Mouse (Mus musculus): Measurements from ENCODE around the gene Bcat1. TPM values are rescaled to one million over a fixed set of nuclear protein-coding genes. Genes with fewer than 3 reads are reported as not detected.

Bcat1 gene
- polyA plus RNA-seq, 1 experiment from 2014 or later = 11.1 TPM

DNA sequence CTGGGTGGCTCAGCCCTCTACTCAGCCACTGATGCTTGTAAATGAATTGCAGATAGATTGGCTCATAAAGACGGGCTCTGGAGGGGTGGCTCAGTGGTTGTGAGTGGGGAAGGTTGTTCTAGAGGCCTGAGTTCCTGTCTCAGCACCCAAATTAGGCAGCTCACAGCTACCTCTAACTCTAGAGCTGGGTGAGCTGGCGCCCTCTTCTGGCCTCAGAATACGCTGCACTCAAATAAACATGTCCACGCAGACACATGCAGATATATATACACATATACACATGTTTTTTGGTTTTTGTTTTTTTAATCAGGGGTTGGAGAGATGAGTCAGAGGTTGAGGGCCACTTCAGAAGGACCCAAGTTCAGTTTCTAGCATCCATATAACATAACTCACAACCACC, 105.1 kb downstream of the Bcat1 start:
- no peaks in the 10 kb centered on the region for H3K27me3 ChIP-seq (replicated peaks)
- H3K4me2 ChIP-seq = no peak overlapping the region
- H3K4me3 ChIP-seq = no peak overlapping the region
- no peak overlapping the region for H3K27ac ChIP-seq (ENCODE audit: poor library complexity, severe bottlenecking)
- WGBS = 75% methylated on average over 4 of the region's 4 CpGs
- no peak overlapping the region for H3K9ac ChIP-seq
- no peak for ATAC-seq (ENCODE audit: insufficient number of reproducible peaks, low FRiP score)
- H3K9me3 ChIP-seq (replicated peaks) = peaks cover 9% of the 10 kb centered on the region
- no peaks in the 10 kb centered on the region for H3K36me3 ChIP-seq
- no peaks in the 10 kb centered on the region for H3K4me1 ChIP-seq (replicated peaks)

- Histone ChIP-seq H3K36me3 (no peaks in the 10 kb centered on the region), H3K9ac (no peak overlapping the region), H3K27ac (ENCODE audit: poor library complexity, severe bottlenecking) (no peak overlapping the region), H3K27me3 (replicated peaks) (no peaks in the 10 kb centered on the region), H3K4me2 (no peak overlapping the region), H3K9me3 (replicated peaks) (no peaks in the 10 kb centered on the region), H3K4me3 (no peak overlapping the region), H3K4me1 (replicated peaks) (no peaks in the 10 kb centered on the region)
- no peak for ATAC-seq (ENCODE audit: insufficient number of reproducible peaks, low FRiP score)
- WGBS = 74% methylated on average over 6 of the region's 6 CpGs
Measured at GRCm38 (mm10) chr6:144967536-144967935, 108.4 kb downstream of the Bcat1 start.

DNA sequence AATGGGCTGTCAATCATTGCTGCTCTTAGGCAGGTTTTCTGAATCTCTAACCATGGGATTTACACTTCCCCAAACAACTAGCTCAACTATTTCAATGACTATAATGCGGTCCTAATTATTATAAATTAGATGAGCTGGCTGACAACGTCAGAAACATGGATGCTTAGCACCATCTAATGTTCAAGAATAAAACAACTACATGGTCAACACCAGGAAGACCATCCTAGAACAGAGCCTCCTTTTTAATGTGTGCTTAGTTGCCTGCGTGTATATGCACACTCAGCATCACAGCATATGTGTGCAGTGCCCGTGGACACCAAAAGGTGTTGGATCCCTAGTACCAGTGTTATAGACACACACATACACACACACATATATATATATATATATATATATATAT, 111.8 kb downstream of the Bcat1 start:
- Histone ChIP-seq H3K9ac (no peak overlapping the region), H3K27ac (ENCODE audit: poor library complexity, severe bottlenecking) (no peak overlapping the region), H3K4me3 (no peak overlapping the region), H3K4me1 (replicated peaks) (no peaks in the 10 kb centered on the region), H3K4me2 (no peak overlapping the region), H3K36me3 (no peaks in the 10 kb centered on the region), H3K27me3 (replicated peaks) (0 out of 2 replicates have a peak, but pooled peaks cover 3% of the 10 kb centered on the region), H3K9me3 (replicated peaks) (no peaks in the 10 kb centered on the region)
- 81% methylated on average over 4 of the region's 4 CpGs for WGBS
- no peak for ATAC-seq (ENCODE audit: insufficient number of reproducible peaks, low FRiP score)

GRCm38 (mm10) chr6:144963156-144963555, 112.8 kb downstream of the Bcat1 start:
- H3K4me3 ChIP-seq = no peak overlapping the region
- H3K36me3 ChIP-seq = no peaks in the 10 kb centered on the region
- no peaks in the 10 kb centered on the region for H3K4me1 ChIP-seq (replicated peaks)
- H3K27ac ChIP-seq (ENCODE audit: poor library complexity, severe bottlenecking) = no peak overlapping the region
- no peak overlapping the region for H3K9ac ChIP-seq
- H3K9me3 ChIP-seq (replicated peaks) = no peaks in the 10 kb centered on the region
- no peak for ATAC-seq (ENCODE audit: insufficient number of reproducible peaks, low FRiP score)
- 0 out of 2 replicates have a peak, but pooled peaks cover 3% of the 10 kb centered on the region for H3K27me3 ChIP-seq (replicated peaks)
- 76% methylated on average over 8 of the region's 8 CpGs for WGBS
- no peak overlapping the region for H3K4me2 ChIP-seq

- Histone ChIP-seq H3K9ac (no peak overlapping the region), H3K4me1 (replicated peaks) (no peaks in the 10 kb centered on the region), H3K9me3 (replicated peaks) (no peaks in the 10 kb centered on the region), H3K27me3 (replicated peaks) (0 out of 2 replicates have a peak, but pooled peaks cover 3% of the 10 kb centered on the region), H3K4me3 (no peak overlapping the region), H3K27ac (ENCODE audit: poor library complexity, severe bottlenecking) (no peak overlapping the region), H3K4me2 (no peak overlapping the region), H3K36me3 (no peaks in the 10 kb centered on the region)
- 50% methylated on average over 4 of the region's 4 CpGs for WGBS
- no peak for ATAC-seq (ENCODE audit: insufficient number of reproducible peaks, low FRiP score)
Measured at GRCm38 (mm10) chr6:144962013-144962354, 114.0 kb downstream of the Bcat1 start.

GRCm38 (mm10) chr6:144961253-144962012, 114.6 kb downstream of the Bcat1 start:
- no peak overlapping the region for H3K9ac ChIP-seq
- no peak for ATAC-seq (ENCODE audit: insufficient number of reproducible peaks, low FRiP score)
- no peak overlapping the region for H3K4me2 ChIP-seq
- H3K4me3 ChIP-seq = no peak overlapping the region
- H3K9me3 ChIP-seq (replicated peaks) = no peaks in the 10 kb centered on the region
- H3K27ac ChIP-seq (ENCODE audit: poor library complexity, severe bottlenecking) = no peak overlapping the region
- WGBS = 81% methylated on average over 25 of the region's 25 CpGs
- H3K4me1 ChIP-seq (replicated peaks) = no peaks in the 10 kb centered on the region
- 0 out of 2 replicates have a peak, but pooled peaks cover 3% of the 10 kb centered on the region for H3K27me3 ChIP-seq (replicated peaks)
- no peaks in the 10 kb centered on the region for H3K36me3 ChIP-seq

DNA sequence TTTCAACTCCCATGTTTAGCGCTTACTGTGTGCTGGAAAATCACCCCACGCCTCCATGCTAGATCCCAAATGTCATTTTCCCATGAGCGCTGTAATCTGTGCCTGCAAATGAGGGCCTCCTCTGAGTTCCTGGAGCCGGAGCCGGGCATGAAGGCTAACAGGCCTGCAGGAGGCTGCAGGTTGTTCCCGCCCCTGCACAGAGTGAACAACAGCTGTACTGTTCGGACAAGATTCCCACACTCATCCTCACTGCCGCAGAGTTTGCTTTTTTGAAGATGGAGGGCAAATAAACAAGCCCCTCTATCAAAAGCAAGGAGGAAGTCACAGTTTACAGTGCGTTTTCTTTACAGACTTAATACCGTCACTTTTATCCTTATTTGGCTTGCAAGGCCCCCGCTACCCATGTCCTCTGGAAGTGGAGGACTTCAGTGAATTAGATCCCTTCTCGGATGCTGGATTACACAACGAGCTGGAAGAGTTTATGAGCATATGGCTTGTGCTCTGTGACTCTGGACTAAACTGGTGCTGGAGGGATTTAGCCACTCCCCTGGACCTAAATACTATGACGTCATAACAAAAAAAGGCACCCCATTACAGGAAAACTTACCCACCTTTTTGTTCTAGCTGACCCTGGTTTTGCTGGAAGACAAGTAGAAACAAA, 120.0 kb downstream of the Bcat1 start:
- WGBS = 57% methylated on average over 14 of the region's 14 CpGs
- no peak for ATAC-seq (ENCODE audit: insufficient number of reproducible peaks, low FRiP score)
- H3K27ac ChIP-seq (ENCODE audit: poor library complexity, severe bottlenecking) = no peak overlapping the region

GRCm38 (mm10) chr6:144952885-144953284, 123.1 kb downstream of the Bcat1 start:
- Histone ChIP-seq H3K9me3 (replicated peaks) (no peaks in the 10 kb centered on the region), H3K27ac (ENCODE audit: poor library complexity, severe bottlenecking) (no peak overlapping the region), H3K4me2 (no peak overlapping the region), H3K27me3 (replicated peaks) (no peaks in the 10 kb centered on the region), H3K4me1 (replicated peaks) (peaks cover 6% of the 10 kb centered on the region; the same call in 1 of the 2 replicates), H3K4me3 (no peak overlapping the region), H3K36me3 (no peaks in the 10 kb centered on the region), H3K9ac (no peak overlapping the region)
- ATAC-seq (ENCODE audit: insufficient number of reproducible peaks, low FRiP score) = no peak
- WGBS = 73% methylated on average over 6 of the region's 6 CpGs

More for the DNA sequence above, 120.0 kb downstream of the Bcat1 start:
- Histone ChIP-seq H3K4me1 (replicated peaks) (peaks cover 6% of the 10 kb centered on the region; the same call in 1 of the 2 replicates), H3K9ac (no peak overlapping the region), H3K27me3 (replicated peaks) (0 out of 2 replicates have a peak, but pooled peaks cover 3% of the 10 kb centered on the region), H3K4me2 (no peak overlapping the region), H3K9me3 (replicated peaks) (no peaks in the 10 kb centered on the region), H3K36me3 (no peaks in the 10 kb centered on the region), H3K4me3 (no peak overlapping the region)

DNA sequence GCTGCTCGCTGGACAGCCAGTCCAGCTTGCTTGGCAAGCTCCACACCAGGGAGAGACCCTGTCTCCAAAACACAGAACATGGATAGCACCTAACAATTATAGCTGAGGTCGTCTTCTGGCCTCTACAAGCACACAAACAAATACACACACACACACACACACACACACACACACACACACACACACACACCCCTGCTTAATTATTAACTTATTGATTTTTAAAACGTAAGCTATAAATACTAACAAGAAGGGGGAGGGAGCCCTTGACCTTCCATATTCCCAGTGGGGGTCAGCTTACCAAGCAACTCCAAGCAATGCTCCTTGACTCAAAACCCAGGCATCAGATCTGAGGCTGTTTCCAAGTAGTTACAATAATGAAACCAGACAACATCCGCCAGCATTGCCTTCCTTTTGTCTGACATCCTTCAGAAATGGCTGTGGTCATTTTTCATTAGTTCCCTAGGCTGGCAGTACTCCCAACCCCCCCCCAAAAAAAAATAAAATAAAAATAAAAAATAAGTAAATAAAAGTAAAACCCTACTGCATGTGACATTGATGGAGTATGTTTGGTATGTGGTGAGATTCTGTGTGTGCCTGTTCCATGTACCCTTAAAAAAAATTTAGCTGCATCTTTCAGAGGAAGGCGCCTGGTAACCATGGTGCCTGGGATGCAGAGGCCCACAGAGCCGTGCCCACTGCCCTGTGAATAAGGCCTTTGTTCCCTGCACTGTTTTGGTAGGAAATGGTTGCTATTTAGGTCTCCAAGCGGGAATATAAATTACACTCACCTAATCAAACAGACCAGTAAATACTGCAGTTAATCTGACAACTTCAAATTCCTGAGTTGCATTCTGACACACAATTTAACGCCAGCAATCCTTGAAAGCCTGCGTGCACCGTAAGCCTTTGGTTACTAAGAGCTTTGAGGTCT, 131.3 kb downstream of the Bcat1 start:
- 67% methylated on average over 10 of the region's 10 CpGs for WGBS

More for the DNA sequence above, 131.3 kb downstream of the Bcat1 start:
- H3K9me3 ChIP-seq (replicated peaks) = no peaks in the 10 kb centered on the region
- no peak overlapping the region for H3K4me3 ChIP-seq
- no peak overlapping the region for H3K9ac ChIP-seq
- no peaks in the 10 kb centered on the region for H3K36me3 ChIP-seq
- ATAC-seq (ENCODE audit: insufficient number of reproducible peaks, low FRiP score) = no peak
- no peak overlapping the region for H3K27ac ChIP-seq (ENCODE audit: poor library complexity, severe bottlenecking)
- no peaks in the 10 kb centered on the region for H3K27me3 ChIP-seq (replicated peaks)
- no peaks in the 10 kb centered on the region for H3K4me1 ChIP-seq (replicated peaks)
- H3K4me2 ChIP-seq = no peak overlapping the region

All from heart, embryonic 12.5 days (tissue).